Mouse (Mus musculus): ENCODE measurements around the gene Ints2. TPM values are rescaled to one million over a fixed set of nuclear protein-coding genes. Genes with fewer than 3 reads are reported as not detected.
A peak's percentile ranks its signal among the peaks of the same experiment; 100 is the strongest.
"Not testable (repeated sequence)": the region's sequence is repeated elsewhere in the genome, so short reads cannot be mapped to it uniquely, and the experiment has no call there.

Ints2 gene
- 1 to 10 TPM; 3.0 to 4.3 TPM for total RNA-seq (2021)
- long read RNA-seq, experiment 1, full-length matches to known transcripts: 6 of 8 reads
- long read RNA-seq, experiment 1, partial matches to known transcripts: 1 of 8 reads
- long read RNA-seq, experiment 1, other reads (novel, unspliced or antisense): 1 of 8 reads
- long read RNA-seq, experiment 2, full-length matches to known transcripts: 1 of 2 reads
- long read RNA-seq, experiment 2, partial matches to known transcripts: 0 of 2 reads
- long read RNA-seq, experiment 2, other reads (novel, unspliced or antisense): 1 of 2 reads

DNA sequence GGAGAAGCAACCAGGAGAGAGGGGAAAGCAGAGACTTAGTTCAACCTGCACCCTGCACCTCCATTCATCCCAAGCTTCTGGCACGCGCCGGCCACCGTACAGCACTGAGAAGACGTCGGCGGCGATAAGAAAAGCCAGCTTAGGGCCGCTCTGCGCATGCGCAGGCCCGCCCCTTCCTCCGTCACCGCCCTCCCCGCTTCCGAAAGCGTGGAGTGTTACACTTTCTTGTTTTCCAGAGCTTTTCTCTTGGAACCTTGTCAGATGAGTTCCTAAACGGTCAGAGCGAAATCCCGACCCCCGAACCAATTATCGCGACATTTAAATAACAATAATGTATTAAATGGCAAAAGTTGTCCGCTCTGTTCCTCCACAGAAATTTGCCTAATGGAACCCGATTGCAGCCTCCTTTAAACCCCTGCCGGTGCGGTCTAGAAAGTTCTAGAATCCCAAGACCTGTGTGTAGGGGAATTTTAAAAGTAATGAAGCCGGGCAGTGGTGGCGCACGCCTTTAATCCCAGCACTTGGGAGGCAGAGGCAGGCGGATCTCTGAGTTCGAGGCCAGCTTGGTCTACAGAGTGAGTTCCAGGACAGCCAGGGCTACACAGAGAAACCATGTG, at the start of gene Ints2:
Gene Ints2, minus strand, starts transcription at position 116 of the 617 bp plus-strand sequence.
- DNase-seq (ENCODE audit: low spot score): peak; percentile 93

GRCm38 (mm10) chr11:86292201-86292600, 34.8 kb upstream of the Ints2 start:
- DNase-seq (ENCODE audit: low spot score): not testable (repeated sequence)

DNA sequence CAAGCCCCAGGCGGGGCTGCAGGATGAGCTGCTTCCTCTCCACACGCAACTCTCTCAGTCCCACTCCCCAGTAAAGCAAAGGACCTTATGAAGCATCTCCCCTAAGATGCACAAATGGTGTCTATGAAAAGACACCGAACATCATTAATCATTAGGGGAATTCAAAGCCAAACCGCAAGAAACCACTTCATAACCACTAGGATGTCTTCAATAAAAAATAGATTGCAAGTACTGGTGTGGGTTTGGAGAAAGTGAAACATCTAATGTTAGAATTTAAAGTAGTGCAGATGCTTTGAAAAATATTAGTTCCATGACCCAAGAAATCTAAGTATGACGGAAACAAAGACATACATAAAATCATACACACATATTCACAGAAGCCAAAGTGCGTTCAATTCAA, 34.3 kb upstream of the Ints2 start:
- no peak for DNase-seq (ENCODE audit: low spot score)

- DNase-seq (ENCODE audit: low spot score): no peak
Observed at GRCm38 (mm10) chr11:86285729-86286128, 28.4 kb upstream of the Ints2 start.

DNA sequence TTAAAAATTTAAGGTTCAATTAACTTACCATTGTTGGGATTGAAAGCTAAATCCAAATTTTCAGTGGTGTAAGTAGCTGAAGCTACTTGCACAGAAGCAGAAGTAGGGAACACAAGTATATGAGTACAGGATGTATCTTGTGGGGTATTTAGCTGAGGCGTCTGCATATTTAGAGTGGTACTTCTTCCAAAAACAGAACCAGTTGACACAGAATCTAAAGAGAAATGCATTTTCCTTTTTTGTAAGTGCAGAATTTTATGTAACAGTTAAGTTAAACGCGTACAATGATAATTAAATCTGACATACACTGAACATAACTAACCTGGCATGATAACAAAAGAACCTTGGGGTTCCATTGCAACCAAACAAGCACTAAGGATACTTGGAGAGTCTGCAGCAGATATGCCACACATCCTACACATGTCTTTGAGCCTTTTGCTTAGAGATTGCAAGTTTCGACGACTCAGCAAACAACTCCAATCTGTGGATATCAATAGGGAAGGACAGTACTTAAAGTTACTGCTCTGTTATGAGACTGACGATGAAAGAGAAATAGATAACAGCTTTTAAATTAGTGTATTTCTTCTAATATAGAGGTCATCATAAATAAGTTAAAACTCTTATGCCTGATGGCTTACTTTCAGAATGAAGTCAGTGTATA, 21.2 kb upstream of the Ints2 start:
- DNase-seq (ENCODE audit: low spot score): no peak

GRCm38 (mm10) chr11:86257054-86257453, 321 bp downstream of the Ints2 start:
- DNase-seq (ENCODE audit: low spot score): no peak

- no peak for DNase-seq (ENCODE audit: low spot score)
Observed at GRCm38 (mm10) chr11:86253342-86253741, 4.0 kb downstream of the Ints2 start.

GRCm38 (mm10) chr11:86232446-86232845, 24.9 kb downstream of the Ints2 start:
- no peak for DNase-seq (ENCODE audit: low spot score)

GRCm38 (mm10) chr11:86231781-86232350, 25.5 kb downstream of the Ints2 start:
- no peak for DNase-seq (ENCODE audit: low spot score)

GRCm38 (mm10) chr11:86226646-86227180, 30.7 kb downstream of the Ints2 start:
- DNase-seq (ENCODE audit: low spot score): no peak

DNA sequence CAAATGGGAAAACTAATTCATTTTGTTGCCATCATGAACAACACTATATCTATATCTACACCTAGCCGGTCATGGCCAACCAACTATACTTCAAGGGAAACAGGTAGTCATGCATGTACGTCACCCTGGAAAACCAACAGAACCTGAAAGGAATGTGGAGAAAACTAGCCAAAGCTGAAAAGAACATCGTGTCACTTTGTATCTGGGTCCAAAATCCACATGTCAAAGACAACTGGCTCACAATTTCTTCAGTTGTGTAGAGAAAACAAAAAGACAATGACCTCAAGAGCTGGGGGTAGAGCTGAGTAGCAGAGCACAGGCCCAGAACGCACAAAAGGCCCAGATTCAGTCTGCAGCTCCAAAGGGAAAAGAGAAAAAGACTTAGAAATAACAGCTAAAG, 31.6 kb downstream of the Ints2 start:
- DNase-seq (ENCODE audit: low spot score): no peak

DNA sequence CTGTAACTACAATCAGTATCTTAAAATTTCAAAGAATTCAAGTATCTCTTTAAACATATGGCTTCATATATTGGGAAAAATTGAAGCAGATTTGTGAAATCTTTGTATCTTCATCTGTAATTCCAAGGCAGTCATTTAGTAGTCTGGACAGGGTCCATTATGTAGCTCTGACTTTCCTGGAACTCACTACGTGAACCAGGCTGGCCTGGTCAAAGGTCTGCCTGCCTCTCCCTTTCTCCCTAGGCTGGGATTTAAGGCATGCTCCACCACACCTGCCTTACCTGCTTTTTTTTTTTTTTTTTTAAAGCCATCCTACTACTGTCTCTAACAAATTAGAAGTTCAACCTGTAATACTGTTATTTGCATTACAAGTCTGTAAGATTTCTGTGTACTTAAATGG, 45.6 kb downstream of the Ints2 start:
- DNase-seq (ENCODE audit: low spot score): no peak

GRCm38 (mm10) chr11:86209123-86209522, 48.3 kb downstream of the Ints2 start:
- no peak for DNase-seq (ENCODE audit: low spot score)

GRCm38 (mm10) chr11:86205876-86206275, 51.5 kb downstream of the Ints2 start:
- DNase-seq (ENCODE audit: low spot score): no peak

- no peak for DNase-seq (ENCODE audit: low spot score)
Observed at GRCm38 (mm10) chr11:86205031-86205430, 52.3 kb downstream of the Ints2 start.

DNA sequence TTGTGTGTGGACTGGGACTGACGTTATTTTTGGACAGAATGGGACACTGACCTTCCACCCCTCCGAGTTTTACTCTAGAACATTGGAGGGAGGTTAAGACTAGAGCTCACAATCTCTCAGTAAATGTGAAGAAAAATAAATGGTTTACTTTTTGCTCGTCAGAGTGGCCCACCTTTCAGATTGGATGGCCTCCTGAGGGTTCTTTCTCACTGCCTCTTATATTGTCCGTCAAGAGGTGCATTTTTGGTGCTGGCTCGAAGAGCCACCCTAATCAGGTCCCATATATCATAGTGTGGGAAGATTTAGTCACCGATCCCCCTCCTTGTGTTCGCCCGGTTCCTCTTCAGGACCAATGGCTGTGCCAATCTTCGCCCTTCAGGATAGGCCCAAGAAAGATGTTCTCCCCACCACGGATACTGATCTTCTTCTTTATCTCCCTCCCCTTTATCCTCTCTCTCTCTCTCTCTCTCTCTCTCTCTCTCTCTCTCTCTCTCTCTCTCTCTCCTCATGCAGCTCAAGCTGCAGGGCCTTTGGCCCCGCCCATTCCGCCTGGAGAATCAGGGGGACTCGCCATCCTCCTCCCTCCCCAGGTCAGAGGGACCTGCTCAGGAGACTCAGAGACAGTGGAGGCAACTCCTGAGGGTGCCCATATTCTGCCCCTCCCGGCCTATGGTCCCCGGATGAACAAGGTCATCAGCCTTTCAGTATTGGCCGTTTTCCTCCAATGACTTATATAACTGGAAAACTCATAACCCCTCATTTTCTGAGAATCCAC, 55.3 kb downstream of the Ints2 start:
- DNase-seq (ENCODE audit: low spot score): no peak

- peak; percentile 92 for DNase-seq (ENCODE audit: low spot score)
Observed at GRCm38 (mm10) chr11:86201037-86201786, 56.2 kb downstream of the Ints2 start, which contains the start of gene Brip1. Brip1 (minus strand) TSS chr11:86201193.

DNA sequence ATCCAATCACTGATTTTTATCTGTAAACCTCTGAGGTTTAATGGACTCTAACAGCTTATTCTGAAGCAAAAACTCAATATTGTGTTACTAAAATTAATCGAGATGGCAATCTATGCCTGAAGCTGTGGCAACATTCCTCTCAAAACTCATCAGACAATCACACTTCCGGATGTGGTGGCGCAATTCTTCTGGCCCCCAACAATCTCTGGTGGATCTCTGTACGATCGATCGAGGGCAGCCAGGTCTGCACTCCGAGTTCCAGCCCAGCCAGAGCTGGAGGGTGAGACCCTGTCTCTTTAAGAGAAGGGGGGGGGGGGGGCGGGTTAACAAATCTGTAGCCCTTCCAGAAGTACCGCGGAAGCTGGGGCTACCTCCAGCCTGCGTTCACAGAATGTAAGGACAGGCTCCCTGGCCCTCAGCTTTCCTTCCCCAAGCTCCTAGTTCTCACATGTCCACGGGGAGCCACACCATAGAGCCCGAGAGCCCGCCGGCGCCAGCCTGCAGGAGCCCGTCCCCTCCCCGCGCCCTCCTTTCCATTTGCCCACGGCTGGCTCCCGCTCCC, 56.8 kb downstream of the Ints2 start:
- DNase-seq (ENCODE audit: low spot score): no peak

DNA sequence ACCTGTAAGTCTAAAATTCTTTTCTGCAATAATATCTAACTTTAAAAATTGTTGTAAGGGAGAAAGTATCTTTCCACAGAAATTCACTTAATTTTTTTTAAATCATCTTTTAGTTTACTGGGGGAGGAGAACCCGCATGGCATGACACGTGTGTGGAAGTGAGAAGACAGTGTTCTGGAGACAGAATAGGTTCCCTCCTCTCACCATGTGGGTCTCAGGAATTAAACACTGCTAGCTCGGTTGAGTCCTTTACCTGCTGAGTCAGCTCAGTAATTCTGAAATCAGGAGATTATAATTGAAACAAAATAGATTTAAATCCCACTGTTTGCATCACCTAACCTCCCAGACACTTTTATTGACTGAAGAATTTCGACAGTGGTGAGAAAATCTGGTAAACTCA, 57.6 kb downstream of the Ints2 start:
- no peak for DNase-seq (ENCODE audit: low spot score)

GRCm38 (mm10) chr11:86185224-86185623, 72.2 kb downstream of the Ints2 start:
- not testable (repeated sequence) for DNase-seq (ENCODE audit: low spot score)

Measured in gastrocnemius, adult 18-20 months (tissue).